Comparison of ENCODE assay signal across 9 mouse cellular contexts in the genomic region with DNA sequence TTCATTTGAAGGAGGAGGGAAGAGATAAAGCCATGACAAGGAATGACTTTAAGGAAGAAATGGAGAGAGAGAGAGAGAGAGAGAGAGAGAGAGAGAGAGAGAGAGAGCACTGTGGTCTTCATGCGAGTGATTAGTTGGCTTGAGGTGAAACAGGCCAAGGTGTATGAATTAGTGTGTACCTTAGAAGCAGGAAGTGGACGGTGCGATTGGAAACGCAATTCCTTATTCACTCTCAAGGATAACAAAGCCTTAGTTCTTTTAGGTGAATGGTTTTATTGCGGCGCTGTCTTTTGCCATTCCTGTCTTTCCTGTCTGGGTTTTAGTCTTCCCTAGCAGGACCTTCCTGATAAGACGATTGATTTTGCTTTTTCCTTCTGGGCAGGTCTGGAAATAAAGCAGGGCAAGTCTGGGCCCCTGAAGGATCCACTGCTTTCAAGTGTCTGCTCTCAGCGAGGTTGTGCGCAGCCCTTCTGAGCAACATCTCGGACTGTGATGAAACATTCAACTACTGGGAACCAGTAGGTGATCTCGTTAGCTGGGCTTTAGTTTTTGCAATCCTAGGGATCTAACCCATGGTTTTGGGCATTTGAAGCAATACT. TPM values are rescaled to one million over a fixed set of nuclear protein-coding genes. Genes with fewer than 3 reads are reported as not detected.
DNase-seq lines count a peak whose midpoint lies in the region; ATAC-seq lines count a peak whose summit lies in the region.
"Had no signal": no experiment of that assay in that cellular context is flagged by ENCODE, and none has a peak within 500 bp of the region (broad histone marks: within the 10 kb centered on the region; RNA-seq: fewer than 3 reads in every experiment).

No protein-coding gene starts in this region.

- H3K27ac ChIP-seq in kidney, embryonic 14.5 days (ENCODE audit: low read depth, low read length) = no peak overlapping the region
- no peak overlapping the region for H3K27ac ChIP-seq in brown adipose tissue, adult 24 weeks (replicated peaks; ENCODE audit: low read depth, low read length)
- peak overlapping the region; percentile 95 for H3K27ac ChIP-seq in hindbrain, embryonic 15.5 days (replicated peaks)
- peak overlapping the region; percentile 94; the same call in 1 of the 2 replicates for H3K27ac ChIP-seq in midbrain, embryonic 15.5 days

- H3K36me3 ChIP-seq in kidney, embryonic 14.5 days (ENCODE audit: control insufficient read depth, insufficient read depth, low read length) = peaks cover 26% of the 10 kb centered on the region
- H3K36me3 ChIP-seq in hindbrain, embryonic 15.5 days = peaks cover 21% of the 10 kb centered on the region
- peaks cover 14% of the 10 kb centered on the region; the same call in 1 of the 2 replicates for H3K36me3 ChIP-seq in midbrain, embryonic 15.5 days (replicated peaks)

- no peak for ATAC-seq in kidney, embryonic 14.5 days (ENCODE audit: low FRiP score, low TSS enrichment)
- ATAC-seq in hindbrain, embryonic 15.5 days (ENCODE audit: low FRiP score, low read depth) = no peak
- ATAC-seq in midbrain, embryonic 15.5 days (replicated peaks) = no peak
- no peak for ATAC-seq in megakaryocyte progenitor cell, adult 5-6 weeks (replicated peaks; ENCODE audit: poor library complexity)

- H3K9me3 ChIP-seq in kidney, embryonic 14.5 days (ENCODE audit: control insufficient read depth, low read length) = no peaks in the 10 kb centered on the region
- H3K9me3 ChIP-seq in hindbrain, embryonic 15.5 days = no peaks in the 10 kb centered on the region
- H3K9me3 ChIP-seq in midbrain, embryonic 15.5 days = no peaks in the 10 kb centered on the region

- H3K9ac ChIP-seq in kidney, embryonic 14.5 days (ENCODE audit: low read depth, low read length) = peak overlapping the region; percentile 91; the same call in 1 of the 2 replicates
- H3K9ac ChIP-seq in hindbrain, embryonic 15.5 days = peak overlapping the region; percentile 98
- H3K9ac ChIP-seq in midbrain, embryonic 15.5 days = peak overlapping the region; percentile 88

- H3K27me3 ChIP-seq in kidney, embryonic 14.5 days (ENCODE audit: control insufficient read depth, insufficient read depth, low read length) = no peaks in the 10 kb centered on the region
- no peaks in the 10 kb centered on the region for H3K27me3 ChIP-seq in hindbrain, embryonic 15.5 days
- H3K27me3 ChIP-seq in midbrain, embryonic 15.5 days (replicated peaks) = no peaks in the 10 kb centered on the region
- H3K27me3 ChIP-seq: Patski had no signal

- peak overlapping the region; percentile 87 for H3K4me2 ChIP-seq in kidney, embryonic 14.5 days (replicated peaks; ENCODE audit: low read depth, low read length)
- H3K4me2 ChIP-seq in hindbrain, embryonic 15.5 days = peak overlapping the region; percentile 80
- H3K4me2 ChIP-seq in midbrain, embryonic 15.5 days = peak overlapping the region; percentile 80

- WGBS in kidney, embryonic 14.5 days = 55% methylated on average over 11 of the region's 11 CpGs
- 66% methylated on average over 11 of the region's 11 CpGs for WGBS in hindbrain, embryonic 15.5 days
- 66% methylated on average over 11 of the region's 11 CpGs for WGBS in midbrain, embryonic 15.5 days

- peak overlapping the region; percentile 92 for H3K4me3 ChIP-seq in kidney, embryonic 14.5 days (ENCODE audit: low read length)
- H3K4me3 ChIP-seq in brown adipose tissue, adult 24 weeks (ENCODE audit: insufficient read depth, low read depth, low read length) = peak overlapping the region; percentile 67
- H3K4me3 ChIP-seq in hindbrain, embryonic 15.5 days = peak overlapping the region; percentile 95
- peak overlapping the region; percentile 64 for H3K4me3 ChIP-seq in midbrain, embryonic 15.5 days

- H3K4me1 ChIP-seq in kidney, embryonic 14.5 days (ENCODE audit: control insufficient read depth, insufficient read depth, low read length) = 0 out of 2 replicates have a peak, but pooled peaks cover 3% of the 10 kb centered on the region
- no peaks in the 10 kb centered on the region for H3K4me1 ChIP-seq in brown adipose tissue, adult 24 weeks (ENCODE audit: control insufficient read depth, insufficient read depth, insufficient read length, low read length)
- H3K4me1 ChIP-seq in hindbrain, embryonic 15.5 days (replicated peaks) = peaks cover 32% of the 10 kb centered on the region
- peaks cover 27% of the 10 kb centered on the region for H3K4me1 ChIP-seq in midbrain, embryonic 15.5 days

- DNase-seq in kidney, postnatal 36 days = no peak
- no peak for DNase-seq in adrenal gland, adult 18-20 months (ENCODE audit: low spot score in 2 of 2)
- no peak for DNase-seq in c-Kit-positive CD71-positive TER-119-positive erythroid progenitor cells, embryonic 14.5 days (ENCODE audit: low spot score)

RNA-seq across cellular contexts. Expression of gene 1110032A03Rik, which starts 0.9 kb away (rescaled TPM):
- 35.7 and 37.8 TPM in 2 replicates for polyA plus RNA-seq in kidney, embryonic 14.5 days (2014; fragmentation: Nextera tagmentation; extraction: Ambion mirVana)
- polyA plus RNA-seq in brown adipose tissue, adult 24 weeks (2012; ENCODE audit: insufficient read depth, insufficient read length, missing spikeins) = 213 and 331 TPM in 2 replicates
- polyA plus RNA-seq in hindbrain, embryonic 15.5 days (2015; fragmentation: Nextera tagmentation; extraction: Ambion mirVana) = 55.0 and 55.3 TPM in 2 replicates
- 52.3 TPM in 2 replicates for polyA plus RNA-seq in midbrain, embryonic 15.5 days (2015; fragmentation: Nextera tagmentation; extraction: Ambion mirVana)
- total RNA-seq in adrenal gland, adult 18-20 months (2021) = 10 to 100 TPM; 47.5 to 69.0 TPM
- total RNA-seq in megakaryocyte progenitor cell, adult 5-6 weeks (2015) = 19.5 and 19.7 TPM in 2 replicates
- 13.3 and 16.4 TPM in 2 replicates for total RNA-seq in megakaryocyte progenitor cell, adult 5-6 weeks (2017)

RNA-seq across cellular contexts. Expression of gene Alg9, which starts 1.4 kb away (rescaled TPM):
- polyA plus RNA-seq in kidney, embryonic 14.5 days (2014; fragmentation: Nextera tagmentation; extraction: Ambion mirVana) = 23.6 and 44.2 TPM in 2 replicates
- 38.3 and 49.0 TPM in 2 replicates for polyA plus RNA-seq in brown adipose tissue, adult 24 weeks (2012; ENCODE audit: insufficient read depth, insufficient read length, missing spikeins)
- 60.5 and 60.6 TPM in 2 replicates for polyA plus RNA-seq in hindbrain, embryonic 15.5 days (2015; fragmentation: Nextera tagmentation; extraction: Ambion mirVana)
- polyA plus RNA-seq in midbrain, embryonic 15.5 days (2015; fragmentation: Nextera tagmentation; extraction: Ambion mirVana) = 60.3 and 63.1 TPM in 2 replicates
- 10 to 100 TPM; 22.2 to 30.1 TPM for total RNA-seq in adrenal gland, adult 18-20 months (2021)
- total RNA-seq in megakaryocyte progenitor cell, adult 5-6 weeks (2015) = 23.2 and 30.8 TPM in 2 replicates
- 21.4 and 24.7 TPM in 2 replicates for total RNA-seq in megakaryocyte progenitor cell, adult 5-6 weeks (2017)

RNA-seq across cellular contexts. Expression of gene Fdxacb1, which starts 8.2 kb away (rescaled TPM):
- 11.1 and 11.5 TPM in 2 replicates for polyA plus RNA-seq in kidney, embryonic 14.5 days (2014; fragmentation: Nextera tagmentation; extraction: Ambion mirVana)
- 5.1 and 9.2 TPM in 2 replicates for polyA plus RNA-seq in brown adipose tissue, adult 24 weeks (2012; ENCODE audit: insufficient read depth, insufficient read length, missing spikeins)
- 11.1 and 11.3 TPM in 2 replicates for polyA plus RNA-seq in hindbrain, embryonic 15.5 days (2015; fragmentation: Nextera tagmentation; extraction: Ambion mirVana)
- 12.0 and 12.3 TPM in 2 replicates for polyA plus RNA-seq in midbrain, embryonic 15.5 days (2015; fragmentation: Nextera tagmentation; extraction: Ambion mirVana)
- 1 to 10 TPM; 4.5 to 5.6 TPM for total RNA-seq in adrenal gland, adult 18-20 months (2021)
- total RNA-seq in megakaryocyte progenitor cell, adult 5-6 weeks (2015) = 6.9 and 7.8 TPM in 2 replicates
- 6.0 and 7.0 TPM in 2 replicates for total RNA-seq in megakaryocyte progenitor cell, adult 5-6 weeks (2017)

RNA-seq across cellular contexts. Expression of gene Hspb2, which starts 24.1 kb away (rescaled TPM):
- polyA plus RNA-seq in kidney, embryonic 14.5 days (2014; fragmentation: Nextera tagmentation; extraction: Ambion mirVana) = 0.72 and 1.0 TPM in 2 replicates
- 1.8 and 5.9 TPM in 2 replicates for polyA plus RNA-seq in brown adipose tissue, adult 24 weeks (2012; ENCODE audit: insufficient read depth, insufficient read length, missing spikeins)
- polyA plus RNA-seq in hindbrain, embryonic 15.5 days (2015; fragmentation: Nextera tagmentation; extraction: Ambion mirVana) = 1.6 and 1.8 TPM in 2 replicates
- 0.87 and 1.1 TPM in 2 replicates for polyA plus RNA-seq in midbrain, embryonic 15.5 days (2015; fragmentation: Nextera tagmentation; extraction: Ambion mirVana)
- total RNA-seq in adrenal gland, adult 18-20 months (2021) = 1 to 10 TPM; 1.7 to 3.4 TPM
- not detected in 2 replicates for total RNA-seq in megakaryocyte progenitor cell, adult 5-6 weeks (2015)
- total RNA-seq in megakaryocyte progenitor cell, adult 5-6 weeks (2017) = not detected in 2 replicates

RNA-seq across cellular contexts. Expression of gene Cryab, which starts 25.1 kb away (rescaled TPM):
- 15.7 and 20.6 TPM in 2 replicates for polyA plus RNA-seq in kidney, embryonic 14.5 days (2014; fragmentation: Nextera tagmentation; extraction: Ambion mirVana)
- polyA plus RNA-seq in brown adipose tissue, adult 24 weeks (2012; ENCODE audit: insufficient read depth, insufficient read length, missing spikeins) = 145 and 189 TPM in 2 replicates
- 13.3 and 15.4 TPM in 2 replicates for polyA plus RNA-seq in hindbrain, embryonic 15.5 days (2015; fragmentation: Nextera tagmentation; extraction: Ambion mirVana)
- 10.7 and 11.8 TPM in 2 replicates for polyA plus RNA-seq in midbrain, embryonic 15.5 days (2015; fragmentation: Nextera tagmentation; extraction: Ambion mirVana)
- total RNA-seq in adrenal gland, adult 18-20 months (2021) = 10 to 100 TPM; 26.1 to 89.2 TPM
- 0.71 and 0.99 TPM in 2 replicates for total RNA-seq in megakaryocyte progenitor cell, adult 5-6 weeks (2015)
- 0.34 and 0.54 TPM in 2 replicates for total RNA-seq in megakaryocyte progenitor cell, adult 5-6 weeks (2017)

Comparison
In these comparisons a context has a peak if more than half of its experiments do, and no peak if none do; other contexts are left out.
1. H3K27ac ChIP-seq: peak in hindbrain, embryonic 15.5 days (single experiment) and midbrain, embryonic 15.5 days (single experiment); none in kidney, embryonic 14.5 days (single experiment) and brown adipose tissue, adult 24 weeks (single experiment).
2. Peak in every context shown above with its lines, with median percentiles within 50 percentile points of each other: H3K4me2 ChIP-seq, H3K4me3 ChIP-seq and H3K9ac ChIP-seq.